Mouse (Mus musculus) left cerebral cortex, postnatal 25 days (tissue): ENCODE results near the gene Exoc5. TPM values are rescaled to one million over a fixed set of nuclear protein-coding genes. Genes with fewer than 3 reads are reported as not detected.

ENCODE experiments used
- DNase-seq, 2 experiments: peaks; one replicate each; pipeline ENCODE4 v3.0.0; 2022; ENCODE audit warnings: low spot score in 2 of 2, mixed read lengths in 1 of 2
- intact Hi-C: fragments of 180-260 bp; cut with DNase I; formaldehyde crosslinking; loops from one replicate; pipeline ENCODE4 v1.15.1; 2025
- total RNA-seq, 2 experiments: library from RNA; stranded (reverse); gene quantifications; 2 replicates each; pipeline ENCODE4 v1.2.3; 2021

Exoc5 gene
- total RNA-seq, 2 experiments from 2014 or later: 59.7 to 60.6 TPM

- intact Hi-C loops: no loop called here
- DNase-seq: no peak
Measured at GRCm38 (mm10) chr14:49008399-49009189, 57.9 kb downstream of the Exoc5 start.

- intact Hi-C loops: no loop called here
- DNase-seq: no peak
Measured at GRCm38 (mm10) chr14:49007979-49008378, 58.5 kb downstream of the Exoc5 start.

- intact Hi-C loops: no loop called here
- DNase-seq: no peak
Measured at GRCm38 (mm10) chr14:49001655-49002054, 64.8 kb downstream of the Exoc5 start.

- DNase-seq: no peak
- intact Hi-C loops: loop anchor here (10.0 kb wide), 1 partner anchor 1254 kb away; no protein-coding TSS in a partner anchor
Measured at GRCm38 (mm10) chr14:48998795-48999194, 67.7 kb downstream of the Exoc5 start.

- no peak for DNase-seq
- intact Hi-C loops: loop anchor here (5.0 to 10.0 kb wide), 2 partner anchors 327 to 1249 kb away; no protein-coding TSS in a partner anchor
Measured at GRCm38 (mm10) chr14:48993861-48994260, 72.6 kb downstream of the Exoc5 start.

GRCm38 (mm10) chr14:48992070-48992580, 74.3 kb downstream of the Exoc5 start:
- intact Hi-C loops: loop anchor here (5.0 to 10.0 kb wide), 2 partner anchors 325 to 1247 kb away; no protein-coding TSS in a partner anchor
- DNase-seq: no peak

- no peak for DNase-seq
- intact Hi-C loops: loop anchor here (5.0 to 10.0 kb wide), 2 partner anchors 324 to 1246 kb away; no protein-coding TSS in a partner anchor
Measured at GRCm38 (mm10) chr14:48991144-48991522, 75.3 kb downstream of the Exoc5 start.

GRCm38 (mm10) chr14:48990471-48991143, 75.8 kb downstream of the Exoc5 start:
- peak; percentile 77 to 85 for DNase-seq
- intact Hi-C loops: loop anchor here (5.0 to 10.0 kb wide), 2 partner anchors 323 to 1246 kb away; no protein-coding TSS in a partner anchor

- intact Hi-C loops: loop anchor here (5.0 to 10.0 kb wide), 4 partner anchors 323 to 1245 kb away; no protein-coding TSS in a partner anchor
- DNase-seq: no peak
Measured at GRCm38 (mm10) chr14:48989831-48990230, 76.6 kb downstream of the Exoc5 start.

GRCm38 (mm10) chr14:48986231-48986630, 80.2 kb downstream of the Exoc5 start:
- no peak for DNase-seq
- intact Hi-C loops: loop anchor here (5.0 to 10.0 kb wide), 2 partner anchors 401 to 464 kb away; no protein-coding TSS in a partner anchor

- intact Hi-C loops: loop anchor here (1.0 to 10.0 kb wide), 3 partner anchors 401 to 615 kb away; no protein-coding TSS in a partner anchor
- peak; percentile 36 to 47 for DNase-seq
Measured at GRCm38 (mm10) chr14:48985673-48986072, 80.8 kb downstream of the Exoc5 start.

GRCm38 (mm10) chr14:48978971-48979388, 87.5 kb downstream of the Exoc5 start:
- peak; percentile 33 to 80 for DNase-seq
- intact Hi-C loops: loop anchor here (2.0 kb wide), 1 partner anchor 558 kb away; no protein-coding TSS in a partner anchor

- DNase-seq: no peak
- intact Hi-C loops: no loop called here
Measured at GRCm38 (mm10) chr14:48971546-48971945, 94.9 kb downstream of the Exoc5 start.

GRCm38 (mm10) chr14:48968670-48969069, 97.8 kb downstream of the Exoc5 start:
- no peak for DNase-seq
- intact Hi-C loops: no loop called here

Other genes starting within 250 kb of the Exoc5 start
- gene Ap5m1, start 556 bp downstream of the Exoc5 start, total RNA-seq: 10 to 100 TPM; 20.4 to 22.2 TPM
- 10 to 100 TPM; 34.2 TPM for gene Naa30, start 105.6 kb upstream of the Exoc5 start, total RNA-seq
- not detected for gene ccdc198, start 178.8 kb upstream of the Exoc5 start, total RNA-seq